In the genomic region with DNA sequence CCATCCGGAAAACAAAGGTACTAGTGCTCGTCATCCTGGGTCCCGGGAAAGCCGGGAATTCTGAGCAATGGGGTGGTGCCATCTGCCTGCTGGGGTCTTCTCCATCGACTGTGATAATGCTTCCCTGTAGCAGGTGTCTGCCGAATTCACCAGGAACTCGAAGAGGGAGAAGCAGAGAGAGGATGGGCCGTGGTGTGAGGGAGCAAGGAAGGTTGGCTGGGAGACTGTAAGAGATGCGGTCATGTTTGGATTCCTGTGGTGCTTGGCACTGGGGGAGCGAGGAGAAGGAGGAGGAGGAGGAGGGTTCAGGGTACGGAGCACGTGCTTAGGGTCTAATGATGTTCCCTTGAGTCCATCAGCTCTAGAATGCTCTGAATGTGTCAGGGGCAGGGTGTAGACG, we compare ENCODE assay signal across 18 mouse cellular contexts. TPM values are rescaled to one million over a fixed set of nuclear protein-coding genes. Genes with fewer than 3 reads are reported as not detected.
A peak's percentile ranks its signal among the peaks of the same experiment; 100 is the strongest.
DNase-seq lines count a peak whose midpoint lies in the region; ATAC-seq and TF ChIP-seq lines count a peak whose summit lies in the region.
"Had no signal": no experiment of that assay in that cellular context is flagged by ENCODE, and none has a peak within 500 bp of the region (broad histone marks: within the 10 kb centered on the region; RNA-seq: fewer than 3 reads in every experiment).

No protein-coding gene starts in this region.

- no peaks in the 10 kb centered on the region for H3K36me3 ChIP-seq in forebrain, postnatal 0 days (ENCODE audit: insufficient read depth)
- no peaks in the 10 kb centered on the region for H3K36me3 ChIP-seq in midbrain, embryonic 12.5 days
- H3K36me3 ChIP-seq: embryonic facial prominence, embryonic 12.5 days; liver, embryonic 15.5 days had no signal

- peak; percentile 17; the same call in 1 of the 2 replicates for ATAC-seq in forebrain, postnatal 0 days
- ATAC-seq in midbrain, embryonic 12.5 days (ENCODE audit: low FRiP score, low read depth), result no peak

- 28% methylated on average over 13 of the region's 13 CpGs for WGBS in forebrain, postnatal 0 days
- 49% methylated on average over 13 of the region's 13 CpGs for WGBS in midbrain, embryonic 12.5 days

- TF ChIP-seq CTCF in forebrain, postnatal 0 days (IDR thresholded peaks at IDR 0.05; ENCODE audit: low read depth), result no peak

- H3K4me3 ChIP-seq in forebrain, postnatal 0 days (ENCODE audit: low read depth, low read length), result no peak overlapping the region
- H3K4me3 ChIP-seq in midbrain, embryonic 12.5 days, result no peak overlapping the region
- H3K4me3 ChIP-seq: embryonic facial prominence, embryonic 12.5 days; liver, embryonic 15.5 days had no signal

- H3K4me1 ChIP-seq in forebrain, postnatal 0 days (ENCODE audit: insufficient read depth), result peaks cover 15% of the 10 kb centered on the region
- peaks cover 51% of the 10 kb centered on the region for H3K4me1 ChIP-seq in midbrain, embryonic 12.5 days

- no peaks in the 10 kb centered on the region for H3K9me3 ChIP-seq in forebrain, postnatal 0 days (ENCODE audit: low read length)
- H3K9me3 ChIP-seq in midbrain, embryonic 12.5 days, result no peaks in the 10 kb centered on the region
- H3K9me3 ChIP-seq: embryonic facial prominence, embryonic 12.5 days; liver, embryonic 15.5 days had no signal

- no peak overlapping the region for H3K27ac ChIP-seq in forebrain, postnatal 0 days (ENCODE audit: low read depth, low read length)
- H3K27ac ChIP-seq in midbrain, embryonic 12.5 days (replicated peaks), result peak overlapping the region; percentile 54; the same call in 1 of the 2 replicates
- H3K27ac ChIP-seq: embryonic facial prominence, embryonic 12.5 days; liver, embryonic 15.5 days; macrophage had no signal

- no peaks in the 10 kb centered on the region for H3K27me3 ChIP-seq in forebrain, postnatal 0 days (ENCODE audit: insufficient read depth, low read length)
- peaks cover 62% of the 10 kb centered on the region for H3K27me3 ChIP-seq in midbrain, embryonic 12.5 days

- peak overlapping the region; percentile 26 for H3K4me2 ChIP-seq in forebrain, postnatal 0 days (ENCODE audit: low read depth)
- peak overlapping the region; percentile 40 for H3K4me2 ChIP-seq in midbrain, embryonic 12.5 days (replicated peaks)
- H3K4me2 ChIP-seq: embryonic facial prominence, embryonic 12.5 days; liver, embryonic 15.5 days had no signal

- DNase-seq in brain, adult 2 months (ENCODE audit: low read depth, low spot score), result peak; percentile 47
- DNase-seq in cerebellum, adult 9-11 months, result peak; percentile 61
- no peak for DNase-seq in forebrain, postnatal 0 days
- DNase-seq in thymus, adult 18-20 months, result no peak
- no peak for DNase-seq in ovary, postnatal 10 days (ENCODE audit: low spot score)
- no peak for DNase-seq in kidney, postnatal 10 days
- DNase-seq: kidney, adult 18-20 months; spleen, adult 18-20 months had no signal

- peak overlapping the region; percentile 19; the same call in 1 of the 2 replicates for H3K9ac ChIP-seq in forebrain, postnatal 0 days
- H3K9ac ChIP-seq in midbrain, embryonic 12.5 days (replicated peaks), result peak overlapping the region; percentile 7; the same call in 1 of the 2 replicates
- H3K9ac ChIP-seq: embryonic facial prominence, embryonic 12.5 days; liver, embryonic 15.5 days had no signal

RNA-seq across cellular contexts. Expression of gene Gm6588, which starts 33.3 kb away (rescaled TPM):
- total RNA-seq in forebrain, postnatal 0 days (2014; rRNA removed), result not detected in 2 replicates
- 0.11 TPM in 1 of 2 replicates, not detected in the other for polyA plus RNA-seq in forebrain, postnatal 0 days (2015; fragmentation: Nextera tagmentation; extraction: Ambion mirVana)
- 0.42 and 0.58 TPM in 2 replicates for polyA plus RNA-seq in midbrain, embryonic 12.5 days (2016; fragmentation: Nextera tagmentation; extraction: Ambion mirVana)
- total RNA-seq: gastrocnemius, postnatal 4 days; layer of hippocampus, postnatal 14 days had no signal
- polyA plus RNA-seq: CD4-positive, CD25-positive, alpha-beta regulatory T cell, adult 4 months; embryonic facial prominence, embryonic 12.5 days; heart, postnatal 0 days; limb, embryonic 11.5 days; liver, embryonic 15.5 days; macrophage; urinary bladder, adult 2 months had no signal

Comparison
In these comparisons a context has a peak if more than half of its experiments do, and no peak if none do; other contexts are left out.
1. DNase-seq: peak in brain, adult 2 months (single experiment) and cerebellum, adult 9-11 months (single experiment); none in forebrain, postnatal 0 days (single experiment), thymus, adult 18-20 months (0 of 2), ovary, postnatal 10 days (single experiment) and kidney, postnatal 10 days (single experiment).